Mouse (Mus musculus) ES-E14 (cell line): ENCODE data around the gene Sst.

Source experiments
- CHD2 ChIP-seq: IDR thresholded peaks from 2 replicates; pipeline ENCODE4 v1.6.1; 2014; ENCODE audit warnings: mild to moderate bottlenecking, low read depth, low read length, inconsistent platforms
- MAFK ChIP-seq: IDR thresholded peaks from 2 replicates; pipeline ENCODE4 v1.6.1; 2014; ENCODE audit warnings: mild to moderate bottlenecking, low read depth, low read length, inconsistent platforms; ENCODE audit not compliant: insufficient read depth
- ZC3H11A ChIP-seq: IDR thresholded peaks from 2 replicates; pipeline ENCODE4 v1.6.1; 2012; ENCODE audit warnings: low read depth, mild to moderate bottlenecking, inconsistent platforms, low read length, borderline replicate concordance
- ZNF384 ChIP-seq: IDR thresholded peaks from 2 replicates; pipeline ENCODE4 v1.6.1; 2012; ENCODE audit warnings: low read depth, low read length, inconsistent platforms

DNA sequence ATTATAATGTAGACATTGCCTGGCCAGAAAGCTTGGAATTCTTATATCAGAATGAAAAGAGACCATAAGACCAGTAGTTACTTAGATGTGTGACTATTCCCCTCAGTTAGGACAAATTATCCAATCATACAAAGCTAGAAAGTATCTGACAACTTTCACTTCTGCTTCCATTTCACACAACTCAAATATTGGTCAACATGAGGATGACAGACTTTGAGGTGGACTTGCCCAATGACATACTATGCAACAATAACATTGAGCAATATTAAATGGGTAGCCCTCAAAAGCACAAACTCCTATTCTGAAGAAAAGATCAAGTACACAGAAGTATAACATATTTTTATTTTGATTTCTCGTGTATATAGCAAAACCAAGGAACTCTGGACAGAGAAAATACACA is 35.5 kb downstream of the Sst start:
- TF ChIP-seq CHD2 (no peak), MAFK (no peak), ZNF384 (no peak), ZC3H11A (no peak)
